ENCODE assay signal across 17 mouse cellular contexts in genomic region chrX:17565743-17566142, GRCm38 (mm10).
"Had no signal": no experiment of that assay in that cellular context is flagged by ENCODE, and none has a peak within 500 bp of the region (broad histone marks: within the 10 kb centered on the region; RNA-seq: fewer than 3 reads in every experiment).

No protein-coding gene starts in this region.

- H3K27me3 ChIP-seq: kidney, embryonic 15.5 days; liver, embryonic 13.5 days; neural tube, embryonic 13.5 days had no signal

- H3K9me3 ChIP-seq: kidney, embryonic 15.5 days; liver, embryonic 13.5 days; neural tube, embryonic 13.5 days had no signal

- DNase-seq: kidney, adult 8-10 months; kidney, postnatal 10 days; kidney, postnatal 36 days; layer of hippocampus, postnatal 36 days; liver, embryonic 13.5 days; lung, adult 2 months; lung, postnatal 14 days; lung, postnatal 4 days; retina, postnatal 1 day; right cerebral cortex, postnatal 25 days; spleen, adult 18-20 months; thymus, adult 18-20 months; thymus, postnatal 36 days had no signal

- H3K4me1 ChIP-seq: kidney, embryonic 15.5 days; liver, embryonic 13.5 days had no signal

- H3K4me3 ChIP-seq: kidney, embryonic 15.5 days; left cerebral cortex, adult 2 months; liver, embryonic 13.5 days; myocyte; neural tube, embryonic 13.5 days had no signal

- H3K4me2 ChIP-seq: kidney, embryonic 15.5 days; liver, embryonic 13.5 days; neural tube, embryonic 13.5 days had no signal

- H3K27ac ChIP-seq: kidney, embryonic 15.5 days; left cerebral cortex, adult 2 months; liver, embryonic 13.5 days; neural tube, embryonic 13.5 days had no signal

- H3K36me3 ChIP-seq: liver, embryonic 13.5 days; neural tube, embryonic 13.5 days had no signal

- H3K9ac ChIP-seq: kidney, embryonic 15.5 days; liver, embryonic 13.5 days; neural tube, embryonic 13.5 days had no signal
